Mouse (Mus musculus): ENCODE results near the gene Ptpn7.
"Not testable (repeated sequence)": the region's sequence is repeated elsewhere in the genome, so short reads cannot be mapped to it uniquely, and the experiment has no call there.

Ptpn7 gene

DNA sequence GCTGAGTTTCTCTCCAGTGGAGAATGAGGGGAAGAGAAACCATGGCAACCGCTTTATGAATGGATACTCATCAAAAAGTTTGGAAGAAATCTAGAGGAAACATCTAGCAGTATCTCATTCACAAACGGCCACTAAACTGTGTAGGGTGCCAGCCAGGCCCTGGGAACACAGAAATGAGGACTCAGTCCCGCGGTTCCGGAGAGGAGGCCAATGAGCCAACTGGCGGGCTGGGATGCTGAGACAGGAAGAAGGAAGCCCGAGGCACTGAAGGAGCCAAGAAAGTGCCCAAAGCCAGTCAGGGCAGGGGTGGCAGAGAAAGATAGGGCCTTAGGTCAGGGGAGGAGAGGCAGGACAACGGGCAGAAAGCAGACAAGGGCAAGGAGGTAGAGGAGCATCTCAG lies 53.9 kb downstream of the Ptpn7 start:
- DNase-seq (ENCODE audit: low spot score), result no peak

DNA sequence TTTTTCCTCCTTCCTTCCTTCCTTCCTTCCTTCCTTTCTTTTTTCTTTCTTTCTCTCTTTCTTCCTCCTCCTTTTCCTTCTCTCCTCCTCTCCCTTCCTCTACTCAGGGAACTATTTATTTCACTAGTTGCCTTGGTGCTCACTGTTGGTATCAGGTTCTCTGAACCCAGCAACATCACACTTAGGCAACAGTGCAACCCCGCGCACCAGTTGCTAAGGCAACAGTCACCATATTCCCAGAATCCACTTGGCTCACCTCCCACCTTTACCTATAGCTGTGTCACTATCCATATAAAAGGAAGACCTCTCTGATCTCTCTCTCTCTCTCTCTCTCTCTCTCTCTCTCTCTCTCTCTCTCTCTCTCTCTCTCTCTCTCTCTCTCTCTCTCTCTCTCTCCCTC lies 54.5 kb downstream of the Ptpn7 start:
- DNase-seq (ENCODE audit: low spot score), result not testable (repeated sequence)

GRCm38 (mm10) chr1:135188197-135188596 lies 55.7 kb downstream of the Ptpn7 start:
- DNase-seq (ENCODE audit: low spot score), result no peak

DNA sequence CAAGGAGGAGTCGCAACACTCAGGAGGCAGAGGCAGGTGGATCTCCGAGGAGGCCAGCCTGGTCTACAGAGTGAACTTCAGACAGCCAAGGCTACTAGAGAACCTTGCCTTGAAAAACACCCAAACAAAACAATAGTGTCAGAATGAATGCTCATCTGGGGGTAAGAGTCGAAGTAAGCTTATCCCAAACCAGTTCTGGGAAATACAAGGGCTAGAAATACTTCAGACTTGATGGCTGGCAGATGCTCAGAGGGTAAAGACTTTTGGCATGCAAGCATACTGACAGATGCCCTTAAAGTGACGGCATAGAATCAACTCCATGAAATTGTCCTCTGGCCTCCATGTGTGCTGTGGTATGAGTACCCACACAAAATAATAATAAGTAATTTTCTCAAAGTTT lies 56.7 kb downstream of the Ptpn7 start:
- no peak for DNase-seq (ENCODE audit: low spot score)

- not testable (repeated sequence) for DNase-seq (ENCODE audit: low spot score)
These were observed 61.8 kb downstream of the Ptpn7 start for GRCm38 (mm10) chr1:135194335-135194734.
